Mouse (Mus musculus): Measurements from ENCODE around the gene Heyl.

The Heyl gene

GRCm38 (mm10) chr4:123233492-123234084 lies at the start of gene Heyl:
TSS of gene Heyl (plus strand) at chr4:123233556.
- DNase-seq = no peak

GRCm38 (mm10) chr4:123184816-123185215 lies 48.5 kb upstream of the Heyl start:
- no peak for DNase-seq

DNA sequence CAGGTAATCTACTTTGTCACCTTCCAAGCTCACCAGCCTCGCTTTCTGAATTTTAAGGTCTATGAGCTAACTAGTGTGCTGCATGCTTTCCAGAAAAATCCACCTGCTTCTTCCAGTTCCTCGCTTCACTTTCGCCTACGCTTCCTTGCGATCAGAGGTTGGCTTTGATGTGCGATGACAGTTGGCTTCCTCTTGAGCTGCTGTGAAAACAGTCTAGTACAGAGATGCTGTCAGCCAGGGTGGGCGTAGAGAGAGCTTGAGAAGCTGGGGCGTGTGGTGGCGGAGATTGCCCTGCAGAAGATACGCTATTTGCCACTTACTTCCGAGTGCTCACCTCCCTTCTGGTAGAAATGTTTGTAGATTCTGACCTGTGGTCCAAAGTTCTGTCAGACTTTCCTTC lies 41.0 kb upstream of the Heyl start:
- no peak for DNase-seq

DNA sequence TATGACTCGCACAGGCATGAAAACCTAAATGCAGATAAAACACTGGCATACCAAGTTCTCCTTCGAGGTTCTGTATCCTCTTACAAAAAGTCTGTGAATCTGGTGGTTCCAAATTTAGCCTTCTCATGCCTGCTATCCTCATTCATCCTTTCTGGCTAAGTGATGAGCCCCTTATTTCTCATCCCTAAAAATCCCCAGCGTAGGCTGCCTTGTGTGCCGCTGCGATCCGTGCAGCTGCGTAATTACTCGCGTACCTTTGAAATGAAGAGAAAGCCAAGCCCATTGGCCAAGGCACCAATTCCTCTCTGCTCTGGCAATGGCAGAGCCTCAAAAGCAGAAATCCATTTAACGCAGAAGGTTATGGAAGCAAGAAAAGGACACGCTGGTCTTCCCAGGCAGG lies 39.6 kb upstream of the Heyl start:
- no peak for DNase-seq

- DNase-seq = no peak
Observed at GRCm38 (mm10) chr4:123196695-123197094, 36.7 kb upstream of the Heyl start.

GRCm38 (mm10) chr4:123200771-123201185 lies 32.6 kb upstream of the Heyl start:
- DNase-seq = no peak

- no peak for DNase-seq
Observed at GRCm38 (mm10) chr4:123201186-123202093, 31.9 kb upstream of the Heyl start, which contains the start of gene Nt5c1a. TSS of gene Nt5c1a (plus strand) at chr4:123201504.

DNA sequence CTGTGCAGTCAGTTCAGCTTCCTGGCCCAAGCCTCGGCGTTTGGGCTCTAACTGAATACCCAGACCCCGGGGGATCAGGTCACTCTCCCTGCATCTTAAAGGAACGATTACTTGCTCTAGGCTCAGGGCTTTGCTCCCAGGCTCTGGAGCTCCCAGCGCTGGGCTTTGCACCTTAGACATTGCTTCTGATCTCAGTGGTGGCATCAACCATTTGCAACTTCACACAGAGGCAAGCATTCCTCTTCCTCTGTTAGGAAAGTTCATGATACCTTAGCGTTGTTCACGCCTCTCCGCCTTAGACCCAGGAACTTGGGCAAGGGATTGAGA lies 31.3 kb upstream of the Heyl start:
- DNase-seq = no peak

GRCm38 (mm10) chr4:123207337-123207736 lies 26.0 kb upstream of the Heyl start:
- DNase-seq = no peak

- DNase-seq = no peak
Observed at GRCm38 (mm10) chr4:123210996-123211395, 22.4 kb upstream of the Heyl start.

- DNase-seq = no peak
Observed at GRCm38 (mm10) chr4:123211453-123211852, 21.9 kb upstream of the Heyl start.

- DNase-seq = no peak
Observed at GRCm38 (mm10) chr4:123212330-123212729, 21.0 kb upstream of the Heyl start.

GRCm38 (mm10) chr4:123213975-123214374 lies 19.4 kb upstream of the Heyl start:
- no peak for DNase-seq

DNA sequence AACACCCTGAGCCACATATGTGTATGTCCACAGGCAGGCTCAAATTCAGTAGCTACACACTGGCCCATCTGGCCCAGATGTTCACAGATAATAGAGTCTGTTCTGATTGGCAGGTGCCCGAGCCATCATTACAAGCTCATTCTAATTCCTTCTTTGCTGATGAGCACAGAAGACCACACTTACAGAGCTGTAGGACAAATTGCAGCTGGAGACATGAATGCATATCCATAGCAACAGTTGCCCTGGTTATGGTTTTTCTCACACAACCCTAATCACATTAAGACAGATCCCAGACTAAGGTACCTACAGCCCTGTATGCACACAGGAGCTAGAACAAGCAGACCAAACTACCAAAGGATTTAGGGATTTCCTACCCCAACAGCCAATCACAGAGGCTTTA lies 18.0 kb upstream of the Heyl start:
- DNase-seq = no peak

DNA sequence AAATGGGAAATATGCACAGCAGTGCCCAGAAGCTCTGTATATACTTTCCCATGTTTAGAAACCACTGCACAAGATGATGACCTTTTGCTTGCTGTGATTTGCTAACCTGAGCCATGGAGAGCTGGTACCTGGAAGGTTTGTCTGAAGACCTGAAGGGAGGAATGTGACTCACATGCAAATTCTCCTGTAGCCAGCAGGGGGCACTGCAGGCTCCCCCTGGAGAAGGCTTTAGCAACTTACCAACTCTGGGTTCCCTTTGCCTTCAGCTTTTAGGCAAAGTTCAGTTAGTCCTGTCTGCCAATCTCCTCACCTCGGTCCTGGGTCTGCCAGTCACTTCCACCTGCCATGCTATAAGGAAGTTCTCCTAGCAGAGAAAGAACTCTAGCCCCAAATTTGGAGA lies 16.6 kb upstream of the Heyl start:
- no peak for DNase-seq

GRCm38 (mm10) chr4:123219720-123220357 lies 13.5 kb upstream of the Heyl start:
- DNase-seq = peak in 1 of 2 experiments; percentile 18

DNA sequence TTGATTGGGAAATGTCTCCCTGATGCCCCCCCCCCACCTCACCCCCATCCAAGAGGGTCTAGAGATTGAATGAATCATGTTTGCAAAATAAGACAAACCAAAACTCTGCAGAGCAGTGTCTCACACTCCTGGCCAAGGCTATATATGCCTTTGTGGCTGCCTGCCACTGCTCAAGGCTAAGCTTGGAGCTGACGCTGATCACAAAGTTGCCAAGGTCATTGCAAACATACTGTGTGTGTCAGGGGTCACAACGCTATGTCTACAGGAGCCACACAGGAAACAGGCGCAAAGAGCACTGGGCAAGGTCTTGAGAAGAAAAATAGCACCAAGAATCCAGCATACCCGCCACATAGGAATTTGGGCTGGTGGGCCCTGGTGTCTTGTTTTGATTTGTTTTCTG lies 12.7 kb upstream of the Heyl start:
- no peak for DNase-seq

- DNase-seq = no peak
Observed at GRCm38 (mm10) chr4:123223309-123223708, 10.0 kb upstream of the Heyl start.

GRCm38 (mm10) chr4:123225718-123226403 lies 7.5 kb upstream of the Heyl start:
- no peak for DNase-seq

- DNase-seq = no peak
Observed at GRCm38 (mm10) chr4:123227707-123228106, 5.6 kb upstream of the Heyl start.

- no peak for DNase-seq
Observed at GRCm38 (mm10) chr4:123228270-123228669, 5.1 kb upstream of the Heyl start.

- DNase-seq = no peak
Observed at GRCm38 (mm10) chr4:123229166-123229565, 4.2 kb upstream of the Heyl start.

- DNase-seq = no peak
Observed at GRCm38 (mm10) chr4:123232841-123233240, 515 bp upstream of the Heyl start.
